Mouse (Mus musculus) liver, embryonic 18 days (tissue): ENCODE results near the gene Abracl. TPM values are rescaled to one million over a fixed set of nuclear protein-coding genes. Genes with fewer than 3 reads are reported as not detected.

Source experiments
- polyA plus RNA-seq: library from polyadenylated mRNA; depleted of rRNA; stranded (reverse); fragments of >200 nt; gene quantifications from 2 replicates; pipeline ENCODE4 v1.2.3, GENCODE M21; 2012; rRNA removed

The Abracl gene
- 28.4 and 33.8 TPM in 2 replicates for polyA plus RNA-seq

GRCm38 (mm10) chr10:18022741-18023347, at the start of gene Abracl:
Gene Abracl, minus strand, starts transcription at chr10:18023288.

GRCm38 (mm10) chr10:18055696-18056390, 32.8 kb upstream of the Abracl start, which contains the start of gene Reps1:
Gene Reps1, plus strand, starts transcription at chr10:18055861.

Other genes starting within 250 kb of the Abracl start
- 0.02 and 0.05 TPM in 2 replicates for gene Txlnb, start 227.1 kb downstream of the Abracl start, polyA plus RNA-seq
- 6.0 and 6.9 TPM in 2 replicates for gene Heca, start 75.2 kb downstream of the Abracl start, polyA plus RNA-seq
- gene Reps1, start 32.6 kb upstream of the Abracl start, polyA plus RNA-seq: 11.6 and 11.9 TPM in 2 replicates
- 0.06 and 0.08 TPM in 2 replicates for gene Ect2l, start 187.6 kb upstream of the Abracl start, polyA plus RNA-seq
- 14.8 and 16.3 TPM in 2 replicates for gene Ccdc28a, start 211.7 kb upstream of the Abracl start, polyA plus RNA-seq